Mouse (Mus musculus) neural tube, embryonic 11.5 days (tissue): ENCODE measurements around the gene Pdik1l. TPM values are rescaled to one million over a fixed set of nuclear protein-coding genes. Genes with fewer than 3 reads are reported as not detected.
"Not testable (repeated sequence)": the region's sequence is repeated elsewhere in the genome, so short reads cannot be mapped to it uniquely, and the experiment has no call there.

Experiments used
- ATAC-seq: fragments of 200-750 bp; cut with Nextera tagmentation; 2 replicates; pipeline ENCODE4 v1.8.0; 2017; ENCODE audit warnings: moderate number of reproducible peaks, mild to moderate bottlenecking, moderate TSS enrichment, moderate library complexity; ENCODE audit not compliant: insufficient read depth, low FRiP score, low TSS enrichment
- DNase-seq: peaks from one replicate; pipeline ENCODE4 v3.0.0-alpha.2; 2015; ENCODE audit warnings: low spot score
- H3K27ac ChIP-seq: fragments of 300-500 bp; sonication (generic); 2 replicates; pipeline ENCODE4 v1.5.1; 2014; ENCODE audit warnings: low read depth, mild to moderate bottlenecking, low read length
- H3K27me3 ChIP-seq: fragments of 300-500 bp; sonication (generic); 2 replicates; pipeline ENCODE4 v1.6.1; 2014; ENCODE audit warnings: mild to moderate bottlenecking, low read length, mixed read lengths; ENCODE audit not compliant: control insufficient read depth, insufficient read depth
- H3K36me3 ChIP-seq: fragments of 300-500 bp; sonication (generic); 2 replicates; pipeline ENCODE4 v1.6.1; 2014; ENCODE audit warnings: mild to moderate bottlenecking, low read length, moderate library complexity, mixed read lengths; ENCODE audit not compliant: control insufficient read depth, insufficient read depth
- H3K4me1 ChIP-seq: fragments of 300-500 bp; sonication (generic); 2 replicates; pipeline ENCODE4 v1.6.1; 2014; ENCODE audit warnings: low read length, mixed read lengths; ENCODE audit not compliant: control insufficient read depth, insufficient read depth
- H3K4me2 ChIP-seq: fragments of 300-500 bp; sonication (generic); 2 replicates; pipeline ENCODE4 v1.6.1; 2014; ENCODE audit warnings: low read depth, mild to moderate bottlenecking, moderate library complexity
- H3K4me3 ChIP-seq: fragments of 300-500 bp; sonication (generic); 2 replicates; pipeline ENCODE4 v1.5.1; 2014; ENCODE audit warnings: low read depth, low read length
- H3K9ac ChIP-seq: fragments of 300-500 bp; sonication (generic); 2 replicates; pipeline ENCODE4 v1.6.1; 2014; ENCODE audit warnings: mild to moderate bottlenecking, low read length
- H3K9me3 ChIP-seq: fragments of 300-500 bp; sonication (generic); 2 replicates; pipeline ENCODE4 v1.6.1; 2016; ENCODE audit warnings: low read length; ENCODE audit not compliant: control insufficient read depth
- WGBS: fragments of 180-500 bp; shearing (Covaris S2); extraction: QIAGEN DNeasy Blood & Tissue Kit; methylation state at CpG from one replicate; pipeline ENCODE4 v1.1.7; 2014; 5-methylcytosine and 5-hydroxymethylcytosine counted together
- polyA plus RNA-seq: library from polyadenylated mRNA; unstranded; fragments of >200 nt; fragmentation: Nextera tagmentation; extraction: Ambion mirVana; gene quantifications from 2 replicates; pipeline ENCODE4 v1.2.1, GENCODE M21; 2014

The Pdik1l gene
- polyA plus RNA-seq, 1 experiment from 2014 or later = 23.1 TPM

DNA sequence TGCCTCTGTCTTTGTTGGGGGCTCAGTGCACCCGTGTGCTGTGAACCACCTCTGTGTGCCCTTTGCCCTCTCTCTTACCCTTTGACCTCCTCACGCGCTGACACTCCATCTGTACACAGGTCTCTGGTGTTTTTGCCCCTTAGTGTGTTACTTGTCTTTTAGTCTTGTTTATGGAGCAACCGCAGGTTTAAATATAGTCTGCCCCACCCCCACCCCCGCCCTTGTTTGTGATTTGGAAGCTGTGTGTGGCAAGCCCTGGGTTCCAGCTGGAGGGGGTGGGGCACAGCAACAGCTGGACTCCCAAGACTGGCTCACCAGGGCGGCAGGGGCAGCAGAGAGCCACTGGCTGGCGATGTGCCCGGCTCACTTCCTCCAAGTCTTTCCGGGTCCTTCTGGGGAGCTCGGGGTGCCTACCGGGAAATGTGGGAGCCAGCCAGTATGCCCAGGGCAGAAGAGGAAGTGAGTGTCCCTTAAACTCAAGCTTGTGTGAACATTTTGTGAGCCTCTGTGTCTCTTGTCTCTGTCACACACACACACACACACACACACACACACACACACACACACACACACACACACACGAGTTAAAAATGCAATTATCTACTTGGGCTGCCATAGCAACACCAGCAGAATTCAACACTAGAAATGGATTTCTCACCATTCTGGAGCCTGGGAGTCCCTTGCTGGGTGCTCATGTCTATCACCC lies 19.8 kb upstream of the Pdik1l start:
- Histone ChIP-seq H3K27me3 (no peaks in the 10 kb centered on the region), H3K9ac (no peak overlapping the region), H3K4me2 (no peak overlapping the region), H3K36me3 (no peaks in the 10 kb centered on the region), H3K4me3 (no peak overlapping the region), H3K27ac (no peak overlapping the region), H3K9me3 (no peaks in the 10 kb centered on the region), H3K4me1 (no peaks in the 10 kb centered on the region)
- DNase-seq (peak; percentile 32), ATAC-seq (no peak)
- WGBS = 30% methylated on average over 12 of the region's 12 CpGs

DNA sequence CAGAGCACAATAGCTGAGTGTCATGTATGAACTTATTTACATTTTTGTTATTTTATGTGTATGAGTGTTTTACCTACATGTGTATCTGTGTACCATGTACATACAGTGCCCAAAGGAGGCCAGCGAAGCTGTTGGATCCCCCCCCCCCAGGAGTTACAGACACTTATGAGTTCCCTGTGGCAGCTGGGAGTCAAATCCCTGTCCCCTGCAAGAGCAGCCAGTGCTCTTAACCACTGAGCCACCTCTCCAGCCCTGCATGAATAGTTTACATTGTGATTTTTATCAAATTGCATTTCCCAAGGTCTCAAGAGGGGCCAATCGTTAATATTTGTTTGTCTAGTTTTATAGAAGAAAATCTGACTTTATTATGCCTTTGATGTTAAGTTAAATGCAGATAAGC lies 19.3 kb upstream of the Pdik1l start:
- H3K4me3 ChIP-seq = no peak overlapping the region
- ATAC-seq = no peak
- no peaks in the 10 kb centered on the region for H3K9me3 ChIP-seq
- no peaks in the 10 kb centered on the region for H3K27me3 ChIP-seq
- H3K27ac ChIP-seq = no peak overlapping the region
- DNase-seq = no peak
- H3K9ac ChIP-seq = no peak overlapping the region
- H3K36me3 ChIP-seq = no peaks in the 10 kb centered on the region
- 85% methylated on average over 2 of the region's 2 CpGs for WGBS
- no peak overlapping the region for H3K4me2 ChIP-seq
- no peaks in the 10 kb centered on the region for H3K4me1 ChIP-seq

DNA sequence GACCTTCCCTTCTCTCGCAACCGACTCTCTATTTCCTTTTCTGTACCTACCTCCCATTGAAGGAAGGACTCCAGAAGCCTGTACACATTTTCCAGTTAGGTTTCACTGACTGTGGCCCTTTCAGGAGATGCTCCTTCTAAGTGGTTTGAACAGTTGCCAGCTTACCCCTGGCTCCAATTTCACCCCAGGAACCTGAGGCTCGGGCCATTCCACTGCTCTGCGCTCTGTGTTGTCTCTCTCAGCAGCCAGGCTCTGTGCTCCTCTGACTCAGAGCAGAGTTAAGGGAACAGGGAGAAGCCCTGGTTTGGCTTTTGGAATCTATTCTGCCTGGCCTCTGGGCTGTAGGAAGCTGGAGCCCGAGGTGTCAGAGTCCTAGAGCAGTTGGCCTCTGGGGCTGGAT lies 14.4 kb upstream of the Pdik1l start:
- Histone ChIP-seq H3K9me3 (no peaks in the 10 kb centered on the region), H3K4me1 (no peaks in the 10 kb centered on the region), H3K27me3 (no peaks in the 10 kb centered on the region), H3K4me3 (no peak overlapping the region), H3K4me2 (no peak overlapping the region), H3K27ac (no peak overlapping the region), H3K36me3 (no peaks in the 10 kb centered on the region), H3K9ac (no peak overlapping the region)
- WGBS = 88% methylated on average over 5 of the region's 5 CpGs
- ATAC-seq (no peak), DNase-seq (no peak)

DNA sequence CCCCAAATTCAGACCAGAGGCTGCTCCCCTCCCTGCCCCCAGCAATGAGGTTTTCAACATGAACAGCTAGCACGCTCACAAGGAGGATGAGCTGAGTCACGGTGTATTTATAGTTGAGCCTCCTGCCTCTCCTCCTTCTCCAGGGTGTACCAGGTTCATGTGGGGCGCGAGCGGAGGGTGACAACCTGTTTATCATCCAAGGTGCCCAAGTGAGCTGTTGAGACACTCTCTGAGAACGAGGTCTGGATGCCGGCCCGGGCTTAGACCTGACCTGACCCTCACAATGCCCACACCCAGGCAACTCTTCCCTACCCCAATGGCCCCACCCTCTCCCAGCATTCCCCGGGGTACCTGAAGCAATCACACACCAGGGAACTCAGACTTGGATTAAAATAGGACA lies 12.6 kb upstream of the Pdik1l start:
- WGBS = 74% methylated on average over 9 of the region's 9 CpGs
- no peaks in the 10 kb centered on the region for H3K9me3 ChIP-seq
- no peak overlapping the region for H3K9ac ChIP-seq
- H3K27me3 ChIP-seq = no peaks in the 10 kb centered on the region
- no peaks in the 10 kb centered on the region for H3K4me1 ChIP-seq
- no peak overlapping the region for H3K4me3 ChIP-seq
- H3K4me2 ChIP-seq = no peak overlapping the region
- DNase-seq = no peak
- no peak overlapping the region for H3K27ac ChIP-seq
- no peaks in the 10 kb centered on the region for H3K36me3 ChIP-seq
- ATAC-seq = no peak

DNA sequence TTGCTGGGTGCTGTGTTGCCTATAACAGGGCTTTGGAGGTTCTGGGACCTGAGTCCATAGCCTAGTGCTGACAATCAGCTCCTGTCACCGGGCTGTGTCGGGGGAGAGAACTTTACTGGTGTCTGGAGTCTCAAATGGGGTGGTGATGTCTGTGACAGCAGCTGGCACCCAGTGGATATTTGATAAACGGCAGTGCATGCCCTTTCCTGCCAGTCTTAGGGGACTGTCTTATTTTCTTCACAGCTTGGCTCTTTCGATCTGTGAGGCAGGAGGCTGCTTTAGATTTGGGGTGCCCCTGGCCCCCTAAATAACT lies 11.8 kb upstream of the Pdik1l start:
- H3K27ac ChIP-seq = no peak overlapping the region
- no peak overlapping the region for H3K4me2 ChIP-seq
- no peaks in the 10 kb centered on the region for H3K36me3 ChIP-seq
- H3K4me1 ChIP-seq = no peaks in the 10 kb centered on the region
- no peak for ATAC-seq
- no peaks in the 10 kb centered on the region for H3K9me3 ChIP-seq
- no peak overlapping the region for H3K9ac ChIP-seq
- H3K27me3 ChIP-seq = no peaks in the 10 kb centered on the region
- DNase-seq = no peak
- no peak overlapping the region for H3K4me3 ChIP-seq
- 79% methylated on average over 4 of the region's 4 CpGs for WGBS

DNA sequence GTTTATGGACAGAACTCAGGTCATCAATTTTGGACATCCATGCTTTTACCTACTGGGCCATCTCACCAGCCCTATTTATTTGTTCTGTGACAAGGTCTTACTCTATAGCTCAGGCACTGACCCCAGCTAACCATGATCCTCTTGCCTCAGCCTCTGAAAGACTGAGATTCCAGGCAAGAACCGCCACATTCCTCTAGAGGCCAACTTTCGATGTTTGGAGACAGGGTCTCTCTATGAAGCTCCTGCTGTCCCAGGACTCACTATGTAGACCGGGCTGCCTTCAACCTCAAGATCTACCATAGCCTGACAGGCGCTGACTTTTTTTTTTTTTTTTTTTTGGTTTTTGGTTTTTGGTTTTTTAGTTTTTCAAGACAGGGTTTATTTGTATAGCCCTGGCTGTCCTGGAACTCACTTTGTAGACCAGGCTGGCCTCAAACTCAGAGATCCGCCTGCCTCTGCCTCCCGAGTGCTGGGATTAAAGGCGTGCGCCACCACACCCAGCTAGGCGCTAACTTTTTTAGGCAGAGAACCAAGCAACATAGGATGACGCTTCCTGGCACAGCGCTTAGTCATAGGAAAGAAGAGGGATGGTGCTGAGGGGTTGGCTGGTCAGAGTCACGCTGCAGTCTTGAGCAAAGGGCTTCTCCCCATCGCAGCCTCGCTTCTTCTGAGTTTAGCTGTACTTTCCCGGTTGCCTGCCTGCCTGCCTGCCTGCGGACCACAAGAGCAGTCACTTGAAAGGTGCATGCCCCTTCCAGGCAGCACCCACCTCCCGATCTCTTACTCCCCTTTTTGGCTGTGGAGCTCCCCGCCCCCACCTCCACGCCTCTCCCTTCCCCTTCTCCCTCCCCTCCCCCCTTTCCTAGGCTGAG lies 11.2 kb upstream of the Pdik1l start:
- DNase-seq (no peak), ATAC-seq (no peak)
- Histone ChIP-seq H3K36me3 (no peaks in the 10 kb centered on the region), H3K27me3 (no peaks in the 10 kb centered on the region), H3K4me3 (no peak overlapping the region), H3K4me2 (no peak overlapping the region), H3K9me3 (no peaks in the 10 kb centered on the region), H3K9ac (no peak overlapping the region), H3K27ac (no peak overlapping the region), H3K4me1 (no peaks in the 10 kb centered on the region)
- WGBS = 75% methylated on average over 19 of the region's 19 CpGs

DNA sequence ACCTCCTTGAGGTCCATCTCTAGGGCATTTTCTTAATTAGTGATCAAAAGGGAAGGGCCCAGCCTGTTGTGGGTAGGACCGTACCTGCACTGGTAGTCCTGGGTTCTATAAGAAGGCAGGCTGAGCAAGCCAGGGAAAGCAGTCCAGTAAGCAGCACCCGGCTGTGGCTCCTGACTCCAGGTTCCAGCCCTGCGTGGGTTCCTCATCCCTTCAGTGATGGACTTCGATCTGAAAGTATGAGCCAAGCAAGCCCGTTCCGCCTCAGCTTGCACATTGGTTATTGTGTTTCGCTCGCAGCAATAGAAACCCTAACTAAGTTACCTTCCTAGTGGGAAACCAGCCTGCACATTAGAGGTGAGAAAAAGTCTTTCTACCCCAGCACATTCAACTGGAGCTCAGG lies 9.7 kb upstream of the Pdik1l start:
- Histone ChIP-seq H3K27ac (no peak overlapping the region), H3K4me1 (no peaks in the 10 kb centered on the region), H3K4me3 (no peak overlapping the region), H3K9me3 (no peaks in the 10 kb centered on the region), H3K4me2 (no peak overlapping the region), H3K27me3 (no peaks in the 10 kb centered on the region), H3K36me3 (no peaks in the 10 kb centered on the region), H3K9ac (no peak overlapping the region)
- DNase-seq (no peak), ATAC-seq (no peak)
- WGBS = 88% methylated on average over 8 of the region's 8 CpGs

DNA sequence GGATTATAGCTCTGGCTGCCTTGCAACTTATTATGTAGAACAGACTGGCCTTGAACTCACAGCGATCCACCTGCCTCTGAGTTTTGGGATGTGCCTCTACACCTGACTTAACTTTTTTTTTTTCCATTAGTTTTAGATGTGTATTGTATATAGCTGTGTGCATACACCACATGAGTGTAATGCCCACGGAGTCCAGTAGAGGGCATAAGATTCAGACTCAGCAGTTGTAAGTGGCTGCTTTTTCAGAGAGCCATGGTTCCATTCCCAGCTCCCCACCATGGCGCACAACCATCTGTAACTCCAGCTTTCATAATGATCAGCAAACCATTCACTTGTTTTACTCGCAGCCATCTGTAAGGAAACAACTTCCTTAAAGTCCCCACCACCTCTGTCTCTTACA lies 8.8 kb upstream of the Pdik1l start:
- 90% methylated on average over 4 of the region's 4 CpGs for WGBS
- H3K36me3 ChIP-seq = no peaks in the 10 kb centered on the region
- no peak for ATAC-seq

DNA sequence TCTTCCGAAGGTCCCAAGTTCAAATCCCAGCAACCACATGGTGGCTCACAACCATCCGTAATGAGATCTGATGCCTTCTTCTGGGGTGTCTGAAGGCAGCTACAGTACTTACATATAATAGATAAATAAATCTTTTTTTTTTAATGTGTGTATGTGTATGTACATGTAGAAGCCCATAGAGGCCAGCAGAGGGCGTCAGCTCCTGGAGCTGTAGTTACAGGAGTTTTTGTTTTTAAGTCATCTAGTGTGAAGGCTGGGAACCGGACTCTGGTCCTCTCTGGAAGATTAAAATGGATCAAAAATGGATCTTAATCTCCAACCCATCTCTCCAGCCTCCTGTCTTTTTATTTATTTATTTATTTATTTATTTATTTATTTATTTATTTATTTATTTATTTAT lies 8.4 kb upstream of the Pdik1l start:
- not testable (repeated sequence) for H3K9ac ChIP-seq, H3K9me3 ChIP-seq, H3K36me3 ChIP-seq, H3K27me3 ChIP-seq, H3K4me1 ChIP-seq, H3K4me3 ChIP-seq, H3K27ac ChIP-seq, H3K4me2 ChIP-seq, ATAC-seq, DNase-seq
- 90% methylated on average over 4 of the region's 4 CpGs for WGBS

More for the DNA sequence above, 8.8 kb upstream of the Pdik1l start:
- DNase-seq = no peak
- Histone ChIP-seq H3K4me2 (no peak overlapping the region), H3K27ac (no peak overlapping the region), H3K9me3 (no peaks in the 10 kb centered on the region), H3K4me3 (no peak overlapping the region), H3K27me3 (no peaks in the 10 kb centered on the region), H3K4me1 (no peaks in the 10 kb centered on the region), H3K9ac (no peak overlapping the region)
